Mouse (Mus musculus) liver, embryonic 11.5 days (tissue): ENCODE results near the gene Mthfd1. TPM values are rescaled to one million over a fixed set of nuclear protein-coding genes. Genes with fewer than 3 reads are reported as not detected.

Experiments
- ATAC-seq: fragments of 200-750 bp; cut with Nextera tagmentation; replicated peaks from 2 replicates; pipeline ENCODE4 v1.8.0; 2017; ENCODE audit warnings: moderate number of reproducible peaks, mild to moderate bottlenecking, moderate TSS enrichment, moderate library complexity; ENCODE audit not compliant: low FRiP score
- DNase-seq: peaks from one replicate; pipeline ENCODE4 v3.0.0-alpha.2; 2017; ENCODE audit warnings: low spot score
- H3K27ac ChIP-seq: fragments of 300-500 bp; sonication (generic); 2 replicates; pipeline ENCODE4 v1.5.1; 2014; ENCODE audit warnings: mild to moderate bottlenecking, low read depth, low read length, control low read depth
- H3K27me3 ChIP-seq: fragments of 300-500 bp; sonication (generic); replicated peaks from 2 replicates; pipeline ENCODE4 v1.6.1; 2014; ENCODE audit warnings: low read length, mixed read lengths; ENCODE audit not compliant: control insufficient read depth, insufficient read depth
- H3K36me3 ChIP-seq: fragments of 300-500 bp; sonication (generic); 2 replicates; pipeline ENCODE4 v1.6.1; 2014; ENCODE audit warnings: mild to moderate bottlenecking, low read length, moderate library complexity, mixed read lengths; ENCODE audit not compliant: control insufficient read depth, insufficient read depth
- H3K4me1 ChIP-seq: fragments of 300-500 bp; sonication (generic); replicated peaks from 2 replicates; pipeline ENCODE4 v1.6.1; 2014; ENCODE audit warnings: low read length, mixed read lengths; ENCODE audit not compliant: control insufficient read depth, insufficient read depth
- H3K4me2 ChIP-seq: fragments of 300-500 bp; sonication (generic); 2 replicates; pipeline ENCODE4 v1.6.1; 2014; ENCODE audit warnings: mild to moderate bottlenecking, control low read depth, moderate library complexity
- H3K4me3 ChIP-seq: fragments of 300-500 bp; sonication (generic); 2 replicates; pipeline ENCODE4 v1.5.1; 2014; ENCODE audit warnings: low read depth, low read length, control low read depth
- H3K9ac ChIP-seq: fragments of 300-500 bp; sonication (generic); 2 replicates; pipeline ENCODE4 v1.6.1; 2014; ENCODE audit warnings: low read depth, low read length, control low read depth
- H3K9me3 ChIP-seq: fragments of 300-500 bp; sonication (generic); 2 replicates; pipeline ENCODE4 v1.6.1; 2016; ENCODE audit warnings: low read length, inconsistent platforms, mixed read lengths; ENCODE audit not compliant: control insufficient read depth
- WGBS: fragments of 180-500 bp; shearing (Covaris S2); extraction: QIAGEN DNeasy Blood & Tissue Kit; methylation state at CpG from one replicate; pipeline ENCODE4 v1.1.7; 2014; 5-methylcytosine and 5-hydroxymethylcytosine counted together
- polyA plus RNA-seq: library from polyadenylated mRNA; unstranded; fragments of >200 nt; fragmentation: Nextera tagmentation; extraction: Ambion mirVana; gene quantifications from 2 replicates; pipeline ENCODE4 v1.2.1, GENCODE M21; 2014

The Mthfd1 gene
- polyA plus RNA-seq, 1 experiment from 2014 or later = 178 TPM

- Histone ChIP-seq H3K4me2 (no peak overlapping the region), H3K27me3 (no peaks in the 10 kb centered on the region), H3K9ac (no peak overlapping the region), H3K27ac (peak overlapping the region; percentile 39; the same call in 1 of the 2 replicates), H3K4me1 (peaks cover 5% of the 10 kb centered on the region; the same call in 1 of the 2 replicates), H3K4me3 (no peak overlapping the region), H3K36me3 (peaks cover 41% of the 10 kb centered on the region), H3K9me3 (no peaks in the 10 kb centered on the region)
- no peak for DNase-seq
- no peak for ATAC-seq
- 75% methylated on average over 6 of the region's 6 CpGs for WGBS
These were observed 55.5 kb downstream of the Mthfd1 start for GRCm38 (mm10) chr12:76310633-76311032.

DNA sequence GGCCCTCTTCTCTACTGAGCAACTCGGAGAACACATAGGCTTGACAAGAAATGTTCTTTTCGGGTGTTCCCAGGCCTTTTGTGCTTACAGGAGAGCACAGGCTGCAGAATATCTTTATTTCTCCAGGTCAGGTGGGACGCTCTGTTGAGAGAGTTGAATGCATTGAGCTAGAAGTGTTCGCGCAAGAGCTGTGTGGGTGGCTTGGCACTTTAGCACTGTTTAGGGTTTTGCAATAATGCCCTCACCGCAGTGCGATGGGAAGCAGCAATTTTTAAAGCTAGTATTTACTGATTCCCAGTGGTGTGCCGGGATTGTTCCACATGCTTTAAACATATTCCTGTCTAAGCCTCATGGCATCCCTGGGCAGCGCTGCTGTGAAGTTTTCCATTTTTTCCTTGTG is 56.1 kb downstream of the Mthfd1 start:
- peaks cover 5% of the 10 kb centered on the region; the same call in 1 of the 2 replicates for H3K4me1 ChIP-seq
- DNase-seq (no peak), ATAC-seq (no peak)
- H3K9me3 ChIP-seq = no peaks in the 10 kb centered on the region
- H3K27ac ChIP-seq = 0 out of 2 replicates have a peak overlapping the region, but pooled peaks have one; percentile 0
- H3K9ac ChIP-seq = no peak overlapping the region
- peaks cover 38% of the 10 kb centered on the region for H3K36me3 ChIP-seq
- H3K4me3 ChIP-seq = no peak overlapping the region
- no peaks in the 10 kb centered on the region for H3K27me3 ChIP-seq
- WGBS = 94% methylated on average over 9 of the region's 9 CpGs
- H3K4me2 ChIP-seq = no peak overlapping the region

GRCm38 (mm10) chr12:76311951-76312350 is 56.9 kb downstream of the Mthfd1 start:
- Histone ChIP-seq H3K27ac (0 out of 2 replicates have a peak overlapping the region, but pooled peaks have one; percentile 0), H3K4me1 (peaks cover 9% of the 10 kb centered on the region; the same call in 1 of the 2 replicates), H3K9me3 (no peaks in the 10 kb centered on the region), H3K4me3 (no peak overlapping the region), H3K4me2 (no peak overlapping the region), H3K9ac (no peak overlapping the region), H3K27me3 (no peaks in the 10 kb centered on the region), H3K36me3 (peaks cover 36% of the 10 kb centered on the region)
- DNase-seq (no peak), ATAC-seq (no peak; the same call in 1 of the 2 replicates)
- WGBS = 92% methylated on average over 8 of the region's 8 CpGs

- H3K4me3 ChIP-seq = peak overlapping the region; percentile 20
- peak overlapping the region; percentile 94 for H3K27ac ChIP-seq
- peaks cover 26% of the 10 kb centered on the region for H3K4me1 ChIP-seq
- ATAC-seq (peak; percentile 96), DNase-seq (peak; percentile 65)
- H3K4me2 ChIP-seq = peak overlapping the region; percentile 60
- 10% methylated on average over 9 of the region's 9 CpGs for WGBS
- no peaks in the 10 kb centered on the region for H3K27me3 ChIP-seq
- H3K9ac ChIP-seq = peak overlapping the region; percentile 44
- no peaks in the 10 kb centered on the region for H3K9me3 ChIP-seq
- H3K36me3 ChIP-seq = peaks cover 23% of the 10 kb centered on the region
These were observed 63.4 kb downstream of the Mthfd1 start for GRCm38 (mm10) chr12:76318282-76319212.

DNA sequence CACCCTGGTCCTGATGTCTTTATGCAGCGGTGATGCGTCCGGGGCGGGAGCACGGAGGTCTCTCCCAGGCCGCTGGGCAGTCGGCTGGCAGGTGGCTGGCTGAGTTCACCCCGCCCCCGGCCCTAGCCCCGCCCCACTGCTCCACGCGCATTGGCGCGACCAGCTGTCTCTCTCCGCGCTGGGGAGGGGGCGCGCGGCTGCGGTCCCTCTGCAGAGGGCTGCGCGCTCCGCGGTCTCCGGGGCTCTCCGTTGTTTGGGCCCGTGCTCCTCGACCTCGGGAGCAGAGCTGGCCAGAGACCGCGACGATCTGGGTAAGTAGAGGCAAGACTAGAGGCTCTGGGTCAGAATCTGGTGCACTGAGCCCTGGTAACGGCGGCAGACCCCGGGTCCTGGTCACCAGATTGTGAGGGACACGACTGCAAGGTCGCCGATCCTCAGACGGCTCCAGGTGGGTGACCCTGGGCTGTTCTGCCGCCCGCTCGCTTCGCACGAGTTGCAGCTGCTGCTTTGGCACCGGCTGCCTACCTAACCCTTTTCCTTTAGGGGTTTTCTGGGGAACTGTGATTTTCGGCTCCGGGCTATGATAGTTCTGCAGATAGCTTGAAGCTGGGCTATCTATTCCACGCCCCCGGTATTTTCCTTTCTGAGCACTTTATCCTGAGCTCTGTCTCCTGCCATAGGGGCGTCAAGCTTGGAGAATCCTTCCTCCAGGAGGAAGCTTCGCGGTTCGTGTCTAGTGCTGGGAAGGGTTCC is 69.8 kb downstream of the Mthfd1 start, which contains the start of gene Akap5:
Akap5 (plus strand) TSS at position 213 of the 753 bp plus-strand sequence.
- Histone ChIP-seq H3K4me3 (peak within 1 kb of the TSS; percentile 56), H3K9ac (peak within 1 kb of the TSS; percentile 51), H3K36me3 (peaks cover 12% of the 10 kb centered on the region; the same call in 1 of the 2 replicates), H3K4me1 (peaks cover 5% of the 10 kb centered on the region; the same call in 1 of the 2 replicates), H3K27me3 (no peaks in the 10 kb centered on the region), H3K9me3 (no peaks in the 10 kb centered on the region), H3K27ac (no peak within 1 kb of the TSS), H3K4me2 (peak within 1 kb of the TSS; percentile 86)
- ATAC-seq = peak; percentile 87
- DNase-seq = peak; percentile 67
- WGBS = 2% methylated on average over 53 of the region's 53 CpGs

- H3K4me3 ChIP-seq = no peak overlapping the region
- WGBS = 90% methylated on average over 23 of the region's 23 CpGs
- no peak overlapping the region for H3K27ac ChIP-seq
- no peak for DNase-seq
- no peak overlapping the region for H3K4me2 ChIP-seq
- H3K27me3 ChIP-seq = no peaks in the 10 kb centered on the region
- no peak for ATAC-seq
- peaks cover 5% of the 10 kb centered on the region; the same call in 1 of the 2 replicates for H3K36me3 ChIP-seq
- H3K9ac ChIP-seq = no peak overlapping the region
- H3K4me1 ChIP-seq = peaks cover 5% of the 10 kb centered on the region; the same call in 1 of the 2 replicates
- H3K9me3 ChIP-seq = no peaks in the 10 kb centered on the region
These were observed 71.5 kb downstream of the Mthfd1 start for GRCm38 (mm10) chr12:76326437-76327220.

- no peaks in the 10 kb centered on the region for H3K9me3 ChIP-seq
- peaks cover 5% of the 10 kb centered on the region; the same call in 1 of the 2 replicates for H3K36me3 ChIP-seq
- H3K27me3 ChIP-seq = no peaks in the 10 kb centered on the region
- no peak for DNase-seq
- H3K4me3 ChIP-seq = no peak overlapping the region
- ATAC-seq = no peak
- no peak overlapping the region for H3K9ac ChIP-seq
- H3K27ac ChIP-seq = no peak overlapping the region
- H3K4me1 ChIP-seq = peaks cover 5% of the 10 kb centered on the region; the same call in 1 of the 2 replicates
- 76% methylated on average over 6 of the region's 6 CpGs for WGBS
- no peak overlapping the region for H3K4me2 ChIP-seq
These were observed 73.7 kb downstream of the Mthfd1 start for GRCm38 (mm10) chr12:76328567-76329354.
